In the genomic region with DNA sequence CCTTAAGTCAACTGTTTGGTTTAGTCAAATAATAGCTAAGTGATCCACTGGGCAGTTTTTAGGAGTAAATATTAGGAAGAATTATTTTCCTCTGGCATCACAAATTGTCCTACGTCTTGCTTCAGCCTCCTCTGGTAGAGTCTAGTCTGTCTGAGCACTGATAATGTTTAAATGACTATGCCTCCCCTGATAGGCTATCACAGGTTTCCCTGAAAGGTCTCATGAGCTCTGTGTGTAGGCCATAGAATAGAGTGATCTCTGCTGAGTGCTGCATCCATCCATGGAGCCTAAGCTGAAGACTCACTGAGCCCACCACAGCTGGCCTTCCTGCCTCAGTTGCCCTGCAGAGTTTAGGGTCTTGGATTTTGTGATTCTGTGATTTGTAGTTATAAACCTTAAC, we compare ENCODE assay signal across 19 mouse cellular contexts. TPM values are rescaled to one million over a fixed set of nuclear protein-coding genes. Genes with fewer than 3 reads are reported as not detected.
"Had no signal": no experiment of that assay in that cellular context is flagged by ENCODE, and none has a peak within 500 bp of the region (broad histone marks: within the 10 kb centered on the region; RNA-seq: fewer than 3 reads in every experiment).

No protein-coding gene starts in this region.

- DNase-seq: kidney, adult 2 months; kidney, postnatal 25 days; layer of hippocampus, adult 9-11 months; lung, embryonic 14.5 days; midbrain, embryonic 14.5 days; thymus, adult 2 months; thymus, postnatal 14 days; thymus, postnatal 4 days had no signal

- H3K9me3 ChIP-seq: limb, embryonic 12.5 days; limb, embryonic 15.5 days; megakaryocyte, embryonic 14.5 days had no signal

- H3K9ac ChIP-seq: limb, embryonic 12.5 days; limb, embryonic 15.5 days; lung, embryonic 14.5 days had no signal

- H3K4me2 ChIP-seq: limb, embryonic 12.5 days; limb, embryonic 15.5 days; lung, embryonic 14.5 days; midbrain, embryonic 11.5 days had no signal

- H3K27me3 ChIP-seq: limb, embryonic 12.5 days; limb, embryonic 15.5 days; megakaryocyte, embryonic 14.5 days had no signal

- H3K4me3 ChIP-seq: layer of hippocampus, adult 2 months; limb, embryonic 12.5 days; limb, embryonic 15.5 days; megakaryocyte, embryonic 14.5 days had no signal

- H3K27ac ChIP-seq: kidney, postnatal 0 days; layer of hippocampus, adult 2 months; limb, embryonic 12.5 days; limb, embryonic 15.5 days; macrophage; stomach, postnatal 0 days had no signal

- ATAC-seq: intestine, postnatal 0 days; lung, postnatal 0 days had no signal

RNA-seq across cellular contexts. Expression of a gene that starts 33.0 kb away (rescaled TPM):
- polyA plus RNA-seq: macrophage; midbrain, embryonic 14.5 days; neural tube, embryonic 14.5 days had no signal
